Mouse (Mus musculus) embryo, embryonic 9.5 days (tissue): ENCODE data around the gene Acadvl.
A peak's percentile ranks its signal among the peaks of the same experiment; 100 is the strongest.

Experiments used
- DNase-seq: peaks from one replicate; pipeline ENCODE4 v3.0.0-alpha.2; 2017; ENCODE audit errors: extremely low spot score

Gene Acadvl

GRCm38 (mm10) chr11:69980196-69981140 lies 34.7 kb downstream of the Acadvl start:
- DNase-seq = peak; percentile 99

GRCm38 (mm10) chr11:69979827-69980195 lies 35.4 kb downstream of the Acadvl start:
- DNase-seq = no peak

DNA sequence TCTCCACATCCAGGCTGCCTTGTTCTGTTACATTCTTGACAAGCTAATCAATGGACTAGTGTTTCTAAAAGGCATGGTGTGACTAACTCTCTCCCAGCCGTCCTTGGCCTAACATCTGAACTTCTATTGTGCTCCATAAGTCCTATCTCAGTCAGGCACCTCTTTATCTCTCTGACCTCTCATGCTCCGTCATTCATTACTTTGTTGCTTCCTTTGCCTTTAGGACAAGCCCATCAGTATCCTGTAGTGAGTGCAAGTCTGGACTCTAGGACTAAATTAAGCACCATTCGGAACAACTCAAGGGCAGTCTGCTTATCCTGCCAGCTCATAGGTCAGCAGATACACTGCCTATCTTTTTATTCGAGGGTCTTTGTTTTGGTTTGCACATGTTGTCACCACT lies 38.9 kb downstream of the Acadvl start:
- DNase-seq = no peak

- DNase-seq = no peak
Observed at GRCm38 (mm10) chr11:69974907-69975306, 40.3 kb downstream of the Acadvl start.

GRCm38 (mm10) chr11:69970775-69971174 lies 44.4 kb downstream of the Acadvl start:
- DNase-seq = no peak

- no peak for DNase-seq
Observed at GRCm38 (mm10) chr11:69970222-69970621, 45.0 kb downstream of the Acadvl start.

DNA sequence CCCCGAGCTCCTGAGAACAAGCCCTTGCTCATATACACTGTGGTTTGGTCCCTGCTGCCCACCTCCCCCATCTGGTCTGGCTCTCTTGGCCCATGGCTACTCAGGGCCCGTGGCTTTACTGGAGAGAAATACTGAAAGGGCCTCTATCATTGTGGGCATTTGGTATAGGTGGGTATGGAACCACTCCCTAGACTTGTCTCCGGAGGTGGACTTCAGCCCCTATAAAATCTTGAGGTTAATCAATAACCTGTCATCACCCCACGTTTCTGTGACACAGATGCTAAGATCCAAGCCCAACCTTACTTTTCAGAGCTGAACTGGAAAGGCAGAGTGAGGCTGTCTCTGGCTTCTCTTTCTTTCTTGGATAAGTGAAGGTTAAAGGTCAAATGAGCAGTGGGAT lies 46.4 kb downstream of the Acadvl start:
- DNase-seq = no peak

- no peak for DNase-seq
Observed at GRCm38 (mm10) chr11:69966860-69967517, 48.2 kb downstream of the Acadvl start.

DNA sequence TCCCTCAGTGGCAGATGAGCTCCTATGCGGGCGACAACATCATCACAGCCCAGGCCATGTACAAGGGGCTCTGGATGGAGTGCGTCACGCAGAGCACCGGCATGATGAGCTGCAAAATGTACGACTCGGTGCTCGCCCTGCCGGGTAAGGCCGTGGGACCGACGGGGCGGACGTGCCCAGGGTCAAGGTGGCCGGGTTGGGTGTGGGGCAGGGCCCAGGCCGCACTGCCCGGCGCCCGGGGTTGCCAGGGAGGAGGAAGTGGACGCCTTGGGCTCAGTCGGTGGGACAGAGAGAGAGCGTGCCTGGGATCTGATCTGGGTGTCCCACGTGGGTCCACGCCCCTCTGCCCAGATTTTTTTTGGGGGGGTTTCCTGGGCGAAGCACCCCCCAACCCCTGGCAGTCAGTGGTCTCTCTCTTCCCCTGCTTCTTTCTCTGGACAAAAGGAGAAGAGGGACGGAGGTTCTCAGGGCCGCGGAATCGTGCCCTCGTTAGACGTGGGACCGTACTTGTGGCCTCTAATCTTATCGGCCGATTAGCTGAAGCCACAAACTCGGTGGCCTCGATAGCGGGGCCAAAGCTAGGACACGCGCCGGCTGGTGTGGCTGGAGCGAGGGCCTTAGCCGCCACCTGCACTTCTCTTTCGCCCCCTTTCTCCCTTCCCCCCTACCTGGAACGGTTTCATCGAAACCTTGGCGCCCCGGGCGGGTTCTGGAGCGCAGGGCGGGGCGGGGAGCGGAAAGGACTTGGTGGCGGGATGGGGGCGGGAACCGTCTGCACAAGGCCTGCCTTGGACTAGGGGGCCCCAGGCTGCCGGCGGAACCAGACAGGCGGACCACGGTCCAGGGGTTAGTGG lies 49.0 kb downstream of the Acadvl start:
- DNase-seq = peak; percentile 50

GRCm38 (mm10) chr11:69965271-69966005 lies 49.8 kb downstream of the Acadvl start:
- peak; percentile 40 for DNase-seq

DNA sequence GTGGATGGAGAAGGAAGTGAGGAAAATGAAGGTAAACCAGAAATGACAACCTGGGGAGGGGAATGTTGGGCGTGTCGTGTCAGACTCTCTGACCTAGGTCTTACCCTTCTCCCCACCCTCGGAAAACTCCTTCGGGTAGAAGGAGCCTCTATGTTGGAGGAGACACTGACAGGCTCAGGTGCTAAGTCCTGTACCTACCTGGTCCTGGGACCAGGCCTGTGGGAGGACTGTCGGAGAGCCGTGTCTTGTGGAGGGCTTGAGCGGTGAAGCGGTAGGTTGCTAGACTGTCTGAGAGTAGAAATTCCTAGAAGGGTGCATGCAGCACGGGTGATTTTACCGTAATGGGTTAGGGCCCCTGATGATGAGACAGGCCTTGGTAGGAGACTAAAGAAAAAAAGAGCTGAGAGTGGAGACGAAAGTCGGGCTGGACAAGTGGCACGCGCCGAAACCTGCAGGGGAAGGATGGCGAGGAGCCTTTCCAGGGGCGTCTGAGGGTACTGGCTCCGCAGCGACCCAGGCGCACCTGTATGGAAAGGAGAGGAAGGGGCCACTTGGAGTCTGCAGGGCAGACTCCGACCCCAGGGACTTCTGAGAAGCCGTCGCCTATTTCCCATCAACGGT lies 50.5 kb downstream of the Acadvl start, which contains the start of gene Cldn7:
Gene Cldn7 (plus strand): TSS at position 130 of the 621 bp plus-strand sequence.
- DNase-seq = peak; percentile 21

DNA sequence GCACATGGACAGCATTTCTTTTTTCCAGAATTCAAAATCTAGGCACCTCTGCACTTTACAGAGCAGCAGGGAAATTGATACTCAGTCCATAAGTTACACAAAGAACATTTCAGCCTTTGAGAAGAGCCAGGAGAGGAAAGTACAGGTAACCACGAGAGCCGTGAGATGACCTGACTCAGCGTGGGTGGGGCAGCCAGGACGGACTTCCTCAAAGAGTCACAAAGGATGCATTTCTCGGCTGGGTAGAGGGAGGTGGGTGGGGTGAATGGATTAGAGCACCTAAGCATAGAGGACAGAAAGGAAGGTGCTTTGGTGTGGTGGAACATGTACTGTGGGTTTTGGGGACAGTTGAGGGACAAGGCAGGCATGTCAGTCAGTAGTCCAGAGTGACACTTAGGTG lies 53.4 kb downstream of the Acadvl start:
- no peak for DNase-seq

DNA sequence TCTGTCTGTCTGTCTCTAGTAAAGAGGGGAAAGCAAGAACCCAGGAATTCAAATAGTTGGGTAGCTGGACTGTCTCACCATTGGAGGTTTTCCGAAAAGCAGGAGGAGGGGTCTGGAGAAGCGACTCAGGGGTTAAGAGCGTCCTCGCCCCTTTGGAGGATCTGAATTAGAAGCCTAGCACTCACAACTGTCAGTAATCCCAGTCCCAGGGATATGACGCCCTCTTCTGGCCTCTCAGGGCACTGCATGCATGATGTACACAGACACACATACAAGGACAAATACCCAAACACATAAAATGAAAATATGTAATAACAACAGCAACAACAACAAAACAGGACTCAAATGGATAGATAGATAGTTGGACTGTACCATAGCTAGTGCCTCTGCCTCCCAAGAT lies 54.6 kb downstream of the Acadvl start:
- no peak for DNase-seq
